Mouse (Mus musculus) liver, postnatal 0 days (tissue): ENCODE measurements around the gene Tmem19.

Source experiments
- CTCF ChIP-seq: sonication (generic); IDR thresholded peaks from 2 replicates; pipeline ENCODE4 v1.5.1; 2016; ENCODE audit warnings: antibody characterized with exemption, low read depth
- EP300 ChIP-seq: IDR thresholded peaks from 2 replicates; pipeline ENCODE4 v1.6.1; 2016; ENCODE audit warnings: antibody characterized with exemption, low read depth, mild to moderate bottlenecking

GRCm38 (mm10) chr10:115339820-115340328, 22.4 kb downstream of the Tmem19 start:
- TF ChIP-seq CTCF (no peak), EP300 (no peak)
